Mouse (Mus musculus) embryo, embryonic 10 days (tissue): ENCODE data around the gene Nipal4.

Experiments used
- DNase-seq: peaks from one replicate; pipeline ENCODE4 v3.0.0-alpha.2; 2015; ENCODE audit warnings: low spot score

Nipal4 gene

DNA sequence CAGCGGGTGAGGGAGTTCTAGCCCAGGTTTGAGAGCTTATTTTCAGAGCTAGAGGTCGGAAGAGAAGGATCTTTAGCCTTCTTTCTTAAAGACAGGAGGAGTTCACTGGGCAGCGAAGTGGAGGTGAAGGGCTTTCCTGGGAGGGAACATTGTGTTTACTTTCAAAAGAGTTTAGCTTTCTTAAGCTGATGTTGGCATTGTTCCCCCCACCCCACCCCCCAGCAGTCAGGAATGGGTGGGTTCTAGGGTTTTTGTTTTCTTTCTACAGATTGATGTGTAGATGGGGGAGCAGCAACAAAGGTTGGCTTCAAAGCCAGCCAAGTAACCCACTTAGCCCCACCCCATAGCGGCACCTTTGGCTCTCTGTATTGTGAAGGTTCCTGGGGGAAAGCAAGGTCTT lies 51.3 kb downstream of the Nipal4 start:
- DNase-seq = no peak

- no peak for DNase-seq
Observed at GRCm38 (mm10) chr11:46114221-46114620, 52.1 kb downstream of the Nipal4 start.

- no peak for DNase-seq
Observed at GRCm38 (mm10) chr11:46113211-46113610, 53.1 kb downstream of the Nipal4 start.

- no peak for DNase-seq
Observed at GRCm38 (mm10) chr11:46110945-46111287, 55.4 kb downstream of the Nipal4 start.

DNA sequence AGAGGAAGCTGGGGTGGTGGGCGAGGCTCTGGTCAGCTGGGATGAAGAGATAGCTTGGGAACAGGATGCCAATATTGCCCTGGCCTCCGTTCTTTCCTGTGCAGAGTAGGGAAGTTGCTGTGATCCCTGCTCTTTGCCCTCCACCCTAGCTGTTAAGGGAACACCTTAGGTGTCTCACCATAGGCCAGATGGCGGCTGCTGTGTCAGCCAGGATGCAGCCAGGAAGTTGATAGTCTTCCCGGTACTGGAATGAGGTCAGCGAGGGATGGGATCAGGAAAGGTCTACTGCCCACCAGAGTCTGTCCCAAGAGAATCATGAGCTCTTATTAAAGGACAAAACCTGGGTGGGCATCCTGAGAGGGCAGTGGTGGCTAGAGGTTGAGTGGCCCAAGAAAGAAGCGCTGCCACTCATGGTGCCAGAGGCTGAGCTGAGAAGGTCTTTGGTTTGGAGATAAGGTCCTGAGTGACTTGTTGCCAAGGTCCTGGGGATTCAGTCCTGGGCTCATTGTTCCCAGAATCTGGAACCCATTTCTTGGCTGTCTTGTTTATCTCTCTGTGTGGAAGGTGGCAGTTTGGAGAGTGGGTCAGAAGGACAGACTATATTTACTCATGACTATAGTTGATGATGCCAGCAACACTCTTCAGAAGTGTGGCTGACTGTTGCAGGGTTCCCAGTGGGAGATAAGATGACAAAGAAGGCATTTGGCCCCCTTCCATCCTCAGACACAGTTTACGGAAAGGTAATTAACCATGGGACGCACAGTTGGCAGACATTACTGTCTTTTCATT lies 56.0 kb downstream of the Nipal4 start:
- DNase-seq = no peak

- DNase-seq = no peak
Observed at GRCm38 (mm10) chr11:46109206-46109605, 57.1 kb downstream of the Nipal4 start.

DNA sequence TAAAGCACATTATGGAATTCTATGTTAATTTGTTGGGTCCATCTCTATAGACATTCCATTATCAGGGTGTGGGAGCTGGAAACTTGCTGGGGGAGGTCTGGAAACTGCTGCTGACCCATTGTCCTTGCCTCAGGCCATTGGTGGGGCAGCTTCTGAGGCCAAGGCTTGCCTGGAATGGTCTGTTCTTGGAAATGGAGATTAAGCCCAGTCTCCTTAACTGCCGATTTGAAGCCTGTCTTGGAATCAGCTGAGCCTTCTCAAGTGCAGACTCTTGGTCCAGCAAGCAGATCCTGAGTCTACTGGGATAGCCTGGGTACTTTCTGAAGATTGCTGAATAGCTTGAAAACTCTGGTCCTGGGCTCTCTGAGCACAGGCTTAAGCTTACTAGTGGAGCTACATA lies 59.3 kb downstream of the Nipal4 start:
- DNase-seq = no peak

GRCm38 (mm10) chr11:46102107-46102506 lies 64.2 kb downstream of the Nipal4 start:
- peak; percentile 10 for DNase-seq
